Mouse (Mus musculus): Measurements from ENCODE around the gene Cdk5rap2.

DNA sequence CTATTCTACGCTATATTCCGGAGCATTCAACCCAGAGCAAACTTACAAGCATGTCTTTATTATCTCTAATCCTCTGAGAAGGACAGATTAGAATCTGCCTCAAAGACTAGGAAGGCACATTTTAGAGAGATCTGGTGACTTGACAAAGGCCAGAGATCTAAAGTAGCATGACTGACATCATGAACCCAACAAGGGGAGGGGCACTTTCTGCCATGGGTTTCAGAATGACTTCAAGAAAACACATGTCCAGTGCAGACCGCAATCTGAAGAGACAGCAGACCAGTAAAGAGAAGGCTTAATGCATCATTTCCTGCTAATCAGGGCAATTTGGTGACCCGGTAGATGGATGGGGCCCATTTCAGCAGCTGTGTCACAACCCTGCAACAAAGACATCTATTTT is 98.1 kb downstream of the Cdk5rap2 start:
- no peak for TF ChIP-seq CTCF (IDR thresholded peaks at IDR 0.05; ENCODE audit: control insufficient read depth, insufficient read depth, insufficient replicate concordance, low read depth, low read length)
- TF ChIP-seq POLR2A (IDR thresholded peaks at IDR 0.05; ENCODE audit: control insufficient read depth, low read depth, low read length): no peak
